Mouse (Mus musculus) bone marrow macrophage, adult 2 months (primary cell): ENCODE results near the gene Cyfip2.
A peak's percentile ranks its signal among the peaks of the same experiment; 100 is the strongest.

ENCODE experiments used
- CTCF ChIP-seq: IDR thresholded peaks from 2 replicates; pipeline ENCODE4 v1.5.1; 2012; ENCODE audit warnings: low read depth, mild to moderate bottlenecking, low read length, moderate library complexity
- POLR2A ChIP-seq: IDR thresholded peaks from 2 replicates; pipeline ENCODE4 v1.6.1; 2012; ENCODE audit warnings: mild to moderate bottlenecking, low read depth, low read length, borderline replicate concordance

DNA sequence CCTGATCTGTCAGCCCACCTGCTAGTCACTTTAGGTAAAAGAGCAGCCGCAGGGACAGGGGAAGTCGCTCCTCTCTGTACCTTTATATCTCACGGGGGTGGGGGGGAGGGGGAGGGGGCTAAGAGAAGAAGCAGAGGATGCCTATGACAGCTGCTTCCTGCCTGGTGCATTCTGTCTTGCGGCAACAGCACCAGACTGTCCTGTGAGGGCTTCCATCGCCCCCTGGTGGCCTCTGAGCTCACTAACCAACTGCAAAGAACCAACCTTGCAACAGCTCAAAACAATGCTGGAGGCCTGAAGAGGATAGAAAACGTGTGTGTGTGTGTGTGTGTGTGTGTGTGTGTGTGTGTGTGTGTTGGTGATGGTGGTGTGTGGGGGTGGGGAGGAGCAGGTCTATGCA, 37.4 kb downstream of the Cyfip2 start:
- TF ChIP-seq POLR2A (no peak), CTCF (peak; percentile 58)
